Mouse (Mus musculus) thymus, adult 2 months (tissue): ENCODE results near the gene Zfp54. TPM values are rescaled to one million over a fixed set of nuclear protein-coding genes. Genes with fewer than 3 reads are reported as not detected.

Experiments
- polyA plus RNA-seq: library from polyadenylated mRNA; depleted of rRNA; stranded (reverse); fragments of >200 nt; gene quantifications from 2 replicates; pipeline ENCODE4 v1.2.3, GENCODE M21; 2012; rRNA removed

Gene Zfp54
- polyA plus RNA-seq, 1 experiment: 1.4 TPM

Other genes starting within 250 kb of the Zfp54 start
- not detected in 2 replicates for gene Vmn1r234, start 197.1 kb upstream of the Zfp54 start, polyA plus RNA-seq
- gene Vmn1r235, start 166.8 kb upstream of the Zfp54 start, polyA plus RNA-seq: not detected in 2 replicates
- gene Vmn1r236, start 140.3 kb upstream of the Zfp54 start, polyA plus RNA-seq: not detected in 2 replicates
- gene Vmn1r237, start 111.4 kb upstream of the Zfp54 start, polyA plus RNA-seq: not detected in 2 replicates
- gene Zfp677, start 39.5 kb upstream of the Zfp54 start, polyA plus RNA-seq: 0.43 and 0.57 TPM in 2 replicates
- gene Zfp51, start 27.1 kb downstream of the Zfp54 start, polyA plus RNA-seq: 2.0 and 2.7 TPM in 2 replicates
- gene Zfp53, start 65.8 kb downstream of the Zfp54 start, polyA plus RNA-seq: 2.9 and 3.7 TPM in 2 replicates
- gene Zfp52, start 112.3 kb downstream of the Zfp54 start, polyA plus RNA-seq: 0.47 and 0.73 TPM in 2 replicates
- gene Zfp948, start 143.8 kb downstream of the Zfp54 start, polyA plus RNA-seq: 0.14 and 0.44 TPM in 2 replicates
- 1.0 and 1.6 TPM in 2 replicates for gene Zfp983, start 227.4 kb downstream of the Zfp54 start, polyA plus RNA-seq